Mouse (Mus musculus): ENCODE measurements around the gene Astn2.

DNA sequence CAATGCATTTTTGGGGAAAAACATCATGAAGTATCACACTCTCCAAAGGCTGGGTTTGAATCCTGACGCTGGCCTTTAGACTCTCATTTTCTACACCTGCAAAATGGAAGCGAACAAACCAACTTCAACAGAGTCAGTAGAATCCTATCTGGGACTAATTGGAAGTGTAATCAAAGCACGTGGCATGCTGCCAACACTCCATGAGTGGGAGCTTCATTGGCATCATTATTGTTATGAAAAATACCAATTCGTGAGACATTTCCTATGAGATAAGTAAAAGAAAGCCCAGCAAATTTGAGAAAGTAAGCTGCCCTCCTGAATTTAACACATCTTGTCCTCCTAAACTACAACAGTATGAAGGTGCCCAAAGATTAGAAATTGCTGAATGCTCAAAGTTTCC lies 955.2 kb downstream of the Astn2 start:
- TF ChIP-seq ZMIZ1 (IDR thresholded peaks at IDR 0.05; ENCODE audit: low read depth, low read length) (no peak), CTCF (IDR thresholded peaks at IDR 0.05 in 2 of 3, conservative IDR thresholded peaks at IDR 0.05 in 1 of 3; ENCODE audit: control insufficient read depth in 1 of 3, insufficient read depth in 1 of 3, low read depth in 2 of 3, low read length in 3 of 3, poor library complexity in 1 of 3, severe bottlenecking in 1 of 3) (no peak), E2F4 (IDR thresholded peaks at IDR 0.05; ENCODE audit: borderline replicate concordance, low read depth, low read length) (no peak), EP300 (IDR thresholded peaks at IDR 0.05; ENCODE audit: low read depth in 1 of 2, low read length in 2 of 2) (no peak), ZNF384 (IDR thresholded peaks at IDR 0.05; ENCODE audit: low read depth, low read length) (no peak), ELF1 (IDR thresholded peaks at IDR 0.05; ENCODE audit: low read depth, low read length) (no peak), POLR2A (IDR thresholded peaks at IDR 0.05; ENCODE audit: control insufficient read depth in 1 of 2, insufficient read depth in 1 of 2, low read depth in 1 of 2, low read length in 2 of 2, poor library complexity in 1 of 2) (no peak), USF1 (IDR thresholded peaks at IDR 0.05; ENCODE audit: low read depth, low read length) (no peak), TCF12 (IDR thresholded peaks at IDR 0.05; ENCODE audit: low read depth, low read length) (no peak), GATA1 (IDR thresholded peaks at IDR 0.05; ENCODE audit: low read depth, low read length) (no peak), SIN3A (IDR thresholded peaks at IDR 0.05; ENCODE audit: low read length) (no peak), ETS1 (IDR thresholded peaks at IDR 0.05; ENCODE audit: low read depth, low read length) (no peak), MAZ (IDR thresholded peaks at IDR 0.05; ENCODE audit: low read depth, low read length) (no peak)

Data from MEL (cell line).